Mouse (Mus musculus) gastrocnemius, postnatal 4 days (tissue): Measurements from ENCODE around the gene Gm10563. TPM values are rescaled to one million over a fixed set of nuclear protein-coding genes. Genes with fewer than 3 reads are reported as not detected.

ENCODE experiments used
- DNase-seq, 2 experiments: peaks; one replicate each; pipeline ENCODE4 v3.0.0; 2021 to 2022; ENCODE audit warnings: low spot score in 2 of 2, mixed read lengths in 2 of 2
- total RNA-seq, 2 experiments: library from RNA; stranded (reverse); gene quantifications; 2 replicates each; pipeline ENCODE4 v1.2.3; 2021

Gene Gm10563
- total RNA-seq, 2 experiments from 2014 or later = not detected

GRCm38 (mm10) chr4:155653451-155654182, 8.4 kb upstream of the Gm10563 start:
- peak; percentile 36 to 64 for DNase-seq

- peak; percentile 50 to 72 for DNase-seq
Measured at GRCm38 (mm10) chr4:155653086-155653450, 7.9 kb upstream of the Gm10563 start, which contains the start of gene Mmp23. Mmp23 (minus strand) TSS chr4:155653384.

- DNase-seq = no peak
Measured at GRCm38 (mm10) chr4:155652283-155653085, 7.3 kb upstream of the Gm10563 start.

- peak in 1 of 2 experiments; percentile 26 for DNase-seq
Measured at GRCm38 (mm10) chr4:155651553-155652269, 6.5 kb upstream of the Gm10563 start.

GRCm38 (mm10) chr4:155649355-155649754, 4.1 kb upstream of the Gm10563 start:
- no peak for DNase-seq

- DNase-seq = no peak
Measured at GRCm38 (mm10) chr4:155645721-155646120, 513 bp upstream of the Gm10563 start.

- no peak for DNase-seq
Measured at GRCm38 (mm10) chr4:155643531-155643930, 1.7 kb downstream of the Gm10563 start.

- DNase-seq = no peak
Measured at GRCm38 (mm10) chr4:155635766-155636499, 9.3 kb downstream of the Gm10563 start.

- no peak for DNase-seq
Measured at GRCm38 (mm10) chr4:155630267-155630666, 14.9 kb downstream of the Gm10563 start.

GRCm38 (mm10) chr4:155624338-155625291, 20.6 kb downstream of the Gm10563 start, which contains the start of gene Cdk11b:
Cdk11b (plus strand) TSS chr4:155624854.
- peak; percentile 91 to 94 for DNase-seq

GRCm38 (mm10) chr4:155618321-155618720, 26.9 kb downstream of the Gm10563 start:
- no peak for DNase-seq

- DNase-seq = no peak
Measured at GRCm38 (mm10) chr4:155613264-155613663, 31.9 kb downstream of the Gm10563 start.

GRCm38 (mm10) chr4:155611860-155612259, 33.3 kb downstream of the Gm10563 start:
- no peak for DNase-seq

GRCm38 (mm10) chr4:155606825-155607224, 38.4 kb downstream of the Gm10563 start:
- DNase-seq = no peak

GRCm38 (mm10) chr4:155605132-155605531, 40.1 kb downstream of the Gm10563 start:
- DNase-seq = no peak

- DNase-seq = no peak
Measured at GRCm38 (mm10) chr4:155603801-155604200, 41.4 kb downstream of the Gm10563 start.

GRCm38 (mm10) chr4:155602753-155603152, 42.5 kb downstream of the Gm10563 start:
- DNase-seq = no peak

- no peak for DNase-seq
Measured at GRCm38 (mm10) chr4:155601997-155602456, 43.2 kb downstream of the Gm10563 start.
